Mouse (Mus musculus): ENCODE measurements around the gene Grn. TPM values are rescaled to one million over a fixed set of nuclear protein-coding genes. Genes with fewer than 3 reads are reported as not detected.

Grn gene
- polyA plus RNA-seq, 1 experiment from 2014 or later, result 75.8 TPM

DNA sequence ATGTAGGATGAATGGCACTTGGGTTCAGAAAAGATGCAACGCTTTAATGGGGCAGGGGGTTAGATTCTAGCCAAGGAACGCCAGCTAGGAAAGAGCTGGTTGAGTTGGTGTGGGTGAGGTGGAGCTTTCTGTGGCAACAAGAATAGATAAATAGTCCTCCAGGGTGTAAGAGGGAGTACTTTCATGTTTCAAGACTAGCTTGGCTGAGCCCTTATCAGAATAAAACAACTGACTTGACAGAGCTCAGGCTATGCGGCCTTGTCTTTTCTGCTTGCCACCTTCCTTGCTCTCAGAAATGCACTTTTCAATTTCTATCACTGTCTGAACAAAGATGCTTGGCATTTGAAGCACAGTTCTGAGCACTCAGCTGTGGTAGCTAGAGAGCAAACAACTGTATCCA is 44.9 kb downstream of the Grn start:
- H3K9ac ChIP-seq (ENCODE audit: low read depth, low read length), result no peak overlapping the region
- H3K4me1 ChIP-seq (ENCODE audit: control insufficient read depth, insufficient read depth, low read length), result no peaks in the 10 kb centered on the region
- no peak overlapping the region for H3K4me3 ChIP-seq (ENCODE audit: low read depth, low read length)
- ATAC-seq, result no peak
- H3K27ac ChIP-seq (ENCODE audit: low read length), result no peak overlapping the region
- H3K27me3 ChIP-seq (ENCODE audit: control insufficient read depth, insufficient read depth, low read depth, low read length), result no peaks in the 10 kb centered on the region
- peaks cover 19% of the 10 kb centered on the region for H3K36me3 ChIP-seq (ENCODE audit: control insufficient read depth, insufficient read depth, low read length)
- no peak overlapping the region for H3K4me2 ChIP-seq (ENCODE audit: low read length)
- H3K9me3 ChIP-seq (replicated peaks; ENCODE audit: control insufficient read depth, low read length, poor library complexity, severe bottlenecking), result no peaks in the 10 kb centered on the region
- WGBS, result 98% methylated on average over 3 of the region's 3 CpGs

DNA sequence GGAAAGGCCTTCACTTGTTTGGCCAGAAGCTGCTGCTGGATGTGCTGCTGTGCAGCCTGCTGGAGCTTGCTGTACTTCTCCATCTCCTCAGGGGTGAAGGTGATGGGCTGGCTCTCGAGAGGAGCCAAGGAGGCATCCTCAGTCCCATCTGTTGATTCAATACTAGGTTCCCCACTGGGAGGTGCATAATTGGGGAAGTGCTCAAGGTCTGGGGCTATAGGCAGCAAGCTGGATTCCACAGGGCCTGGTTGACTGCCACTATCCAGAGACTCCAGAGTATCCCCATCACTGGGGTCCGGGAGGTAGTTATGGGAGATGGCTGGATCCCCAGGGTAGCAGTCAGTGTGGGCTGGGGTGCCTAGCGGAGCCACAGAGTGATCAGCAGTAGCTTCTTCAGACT is 48.6 kb downstream of the Grn start:
- WGBS, result 91% methylated on average over 3 of the region's 3 CpGs

DNA sequence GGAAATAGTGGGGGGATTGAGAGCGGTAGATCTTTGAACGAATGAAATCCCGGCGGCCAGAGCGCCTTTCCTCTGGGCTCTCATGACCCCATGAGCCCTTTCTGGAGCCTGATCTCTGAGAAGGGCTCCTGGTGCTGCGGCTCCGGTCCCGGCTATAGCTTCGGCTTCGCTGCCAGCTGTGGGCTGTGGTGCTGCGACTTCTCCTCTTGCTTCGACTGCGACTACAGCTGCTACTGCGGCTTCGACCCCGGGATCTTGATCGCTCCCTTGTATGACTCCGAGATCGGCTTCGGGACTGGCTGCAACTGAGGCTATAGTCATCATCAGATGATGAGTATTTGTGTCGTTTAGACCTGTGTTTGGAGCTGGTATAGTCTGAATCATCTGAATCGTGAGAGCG is 49.5 kb downstream of the Grn start:
- no peak overlapping the region for H3K27ac ChIP-seq (ENCODE audit: low read length)
- H3K36me3 ChIP-seq (ENCODE audit: control insufficient read depth, insufficient read depth, low read length), result peaks cover 27% of the 10 kb centered on the region
- no peak for ATAC-seq
- H3K9ac ChIP-seq (ENCODE audit: low read depth, low read length), result no peak overlapping the region
- 94% methylated on average over 23 of the region's 23 CpGs for WGBS
- no peak overlapping the region for H3K4me3 ChIP-seq (ENCODE audit: low read depth, low read length)
- no peaks in the 10 kb centered on the region for H3K4me1 ChIP-seq (ENCODE audit: control insufficient read depth, insufficient read depth, low read length)
- no peaks in the 10 kb centered on the region for H3K27me3 ChIP-seq (ENCODE audit: control insufficient read depth, insufficient read depth, low read depth, low read length)
- no peaks in the 10 kb centered on the region for H3K9me3 ChIP-seq (replicated peaks; ENCODE audit: control insufficient read depth, low read length, poor library complexity, severe bottlenecking)
- no peak overlapping the region for H3K4me2 ChIP-seq (ENCODE audit: low read length)

More for the DNA sequence above, 48.6 kb downstream of the Grn start:
- no peak overlapping the region for H3K4me2 ChIP-seq (ENCODE audit: low read length)
- no peaks in the 10 kb centered on the region for H3K27me3 ChIP-seq (ENCODE audit: control insufficient read depth, insufficient read depth, low read depth, low read length)
- no peak overlapping the region for H3K9ac ChIP-seq (ENCODE audit: low read depth, low read length)
- ATAC-seq, result no peak
- H3K4me3 ChIP-seq (ENCODE audit: low read depth, low read length), result no peak overlapping the region
- no peak overlapping the region for H3K27ac ChIP-seq (ENCODE audit: low read length)
- peaks cover 27% of the 10 kb centered on the region for H3K36me3 ChIP-seq (ENCODE audit: control insufficient read depth, insufficient read depth, low read length)
- no peaks in the 10 kb centered on the region for H3K4me1 ChIP-seq (ENCODE audit: control insufficient read depth, insufficient read depth, low read length)
- H3K9me3 ChIP-seq (replicated peaks; ENCODE audit: control insufficient read depth, low read length, poor library complexity, severe bottlenecking), result no peaks in the 10 kb centered on the region

DNA sequence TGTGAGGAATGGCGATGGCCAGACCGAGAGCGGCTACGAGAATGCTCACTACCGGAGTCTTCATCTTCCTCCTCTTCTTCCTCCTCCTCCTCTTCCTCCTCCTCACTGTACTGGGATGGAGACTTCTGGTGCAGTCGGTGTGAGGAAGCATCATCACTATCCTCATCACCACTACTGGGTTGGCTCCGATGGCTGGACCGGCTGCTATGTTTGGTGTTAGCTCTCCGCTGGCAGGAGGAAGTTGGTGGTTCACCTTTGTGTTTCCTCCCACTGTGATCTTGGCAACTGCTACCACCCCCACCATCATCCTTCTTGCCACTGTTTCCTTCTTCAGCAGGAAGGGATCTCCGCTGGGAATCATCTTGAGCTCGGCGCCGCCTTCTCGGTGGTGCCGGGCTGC is 50.0 kb downstream of the Grn start:
- peaks cover 27% of the 10 kb centered on the region for H3K36me3 ChIP-seq (ENCODE audit: control insufficient read depth, insufficient read depth, low read length)
- no peak overlapping the region for H3K9ac ChIP-seq (ENCODE audit: low read depth, low read length)
- H3K9me3 ChIP-seq (replicated peaks; ENCODE audit: control insufficient read depth, low read length, poor library complexity, severe bottlenecking), result no peaks in the 10 kb centered on the region
- no peaks in the 10 kb centered on the region for H3K4me1 ChIP-seq (ENCODE audit: control insufficient read depth, insufficient read depth, low read length)
- ATAC-seq, result no peak
- no peaks in the 10 kb centered on the region for H3K27me3 ChIP-seq (ENCODE audit: control insufficient read depth, insufficient read depth, low read depth, low read length)
- 96% methylated on average over 15 of the region's 15 CpGs for WGBS
- H3K4me2 ChIP-seq (ENCODE audit: low read length), result no peak overlapping the region
- no peak overlapping the region for H3K4me3 ChIP-seq (ENCODE audit: low read depth, low read length)
- no peak overlapping the region for H3K27ac ChIP-seq (ENCODE audit: low read length)

DNA sequence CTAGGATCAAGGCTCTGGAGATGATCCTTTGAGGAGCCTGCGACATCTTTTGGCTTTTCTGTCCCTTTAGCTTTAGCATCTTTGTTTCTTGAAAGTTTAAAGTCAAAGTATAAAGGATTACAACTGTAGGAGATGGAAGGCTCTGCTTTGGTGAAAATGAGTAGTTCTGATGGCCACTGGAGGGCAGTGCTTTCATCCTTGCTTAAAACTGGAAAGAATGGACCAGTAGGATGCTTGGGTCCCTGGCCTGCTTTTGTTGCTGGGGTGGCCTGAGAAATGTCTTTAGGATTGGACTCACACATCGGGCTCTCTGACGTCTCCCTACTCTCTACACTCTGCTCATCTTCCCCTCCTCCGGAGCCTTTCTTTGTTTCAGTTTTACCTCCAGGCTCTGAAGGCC is 50.8 kb downstream of the Grn start:
- ATAC-seq, result no peak
- H3K36me3 ChIP-seq (ENCODE audit: control insufficient read depth, insufficient read depth, low read length), result peaks cover 27% of the 10 kb centered on the region

DNA sequence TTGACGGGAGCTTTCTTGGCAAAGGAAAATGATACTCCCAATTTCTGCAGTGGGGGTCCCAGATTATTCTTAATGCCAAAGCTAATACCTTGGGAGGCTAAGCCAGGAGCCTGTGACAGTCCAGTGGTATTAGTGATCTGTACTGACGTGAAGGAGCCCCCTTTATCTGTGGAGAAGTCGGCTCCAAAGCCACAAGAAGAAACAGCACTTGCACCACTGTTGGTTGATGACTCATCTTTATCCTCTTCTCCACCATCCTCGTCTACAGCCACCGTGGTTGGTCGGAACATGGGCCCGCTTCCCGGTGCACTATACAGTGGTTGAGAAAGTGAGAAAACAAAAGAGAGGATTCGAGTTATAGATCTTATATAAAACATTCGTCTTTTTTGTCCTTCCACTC is 51.7 kb downstream of the Grn start:
- Histone ChIP-seq H3K4me1 (ENCODE audit: control insufficient read depth, insufficient read depth, low read length) (no peaks in the 10 kb centered on the region), H3K36me3 (ENCODE audit: control insufficient read depth, insufficient read depth, low read length) (peaks cover 29% of the 10 kb centered on the region)
- 95% methylated on average over 10 of the region's 10 CpGs for WGBS

More for the DNA sequence above, 50.8 kb downstream of the Grn start:
- H3K27me3 ChIP-seq (ENCODE audit: control insufficient read depth, insufficient read depth, low read depth, low read length), result no peaks in the 10 kb centered on the region
- no peak overlapping the region for H3K27ac ChIP-seq (ENCODE audit: low read length)
- no peaks in the 10 kb centered on the region for H3K4me1 ChIP-seq (ENCODE audit: control insufficient read depth, insufficient read depth, low read length)
- H3K4me3 ChIP-seq (ENCODE audit: low read depth, low read length), result no peak overlapping the region
- WGBS, result 78% methylated on average over 4 of the region's 4 CpGs
- no peaks in the 10 kb centered on the region for H3K9me3 ChIP-seq (replicated peaks; ENCODE audit: control insufficient read depth, low read length, poor library complexity, severe bottlenecking)
- no peak overlapping the region for H3K9ac ChIP-seq (ENCODE audit: low read depth, low read length)
- H3K4me2 ChIP-seq (ENCODE audit: low read length), result no peak overlapping the region

More for the DNA sequence above, 51.7 kb downstream of the Grn start:
- Histone ChIP-seq H3K4me3 (ENCODE audit: low read depth, low read length) (no peak overlapping the region), H3K9ac (ENCODE audit: low read depth, low read length) (no peak overlapping the region), H3K27ac (ENCODE audit: low read length) (no peak overlapping the region), H3K9me3 (replicated peaks; ENCODE audit: control insufficient read depth, low read length, poor library complexity, severe bottlenecking) (no peaks in the 10 kb centered on the region), H3K27me3 (ENCODE audit: control insufficient read depth, insufficient read depth, low read depth, low read length) (no peaks in the 10 kb centered on the region), H3K4me2 (ENCODE audit: low read length) (no peak overlapping the region)
- ATAC-seq, result no peak

Small RNAs within 50 kb of the gene (microRNA-seq; reads per million reads assigned to microRNA genes)
- not detected for gene Mir6930

Other genes with a start within 250 kb of the Grn start
- gene Lsm12, start 245.0 kb upstream of the Grn start, polyA plus RNA-seq (2015; fragmentation: Nextera tagmentation; extraction: Ambion mirVana), result 87.8 and 95.3 TPM in 2 replicates
- gene G6pc3, start 240.7 kb upstream of the Grn start, polyA plus RNA-seq (2015; fragmentation: Nextera tagmentation; extraction: Ambion mirVana), result 39.0 and 42.9 TPM in 2 replicates
- 74.4 and 76.3 TPM in 2 replicates for gene Hdac5, start 200.1 kb upstream of the Grn start, polyA plus RNA-seq (2015; fragmentation: Nextera tagmentation; extraction: Ambion mirVana)
- 1.6 and 1.8 TPM in 2 replicates for gene BC030867, start 181.4 kb upstream of the Grn start, polyA plus RNA-seq (2015; fragmentation: Nextera tagmentation; extraction: Ambion mirVana)
- gene Asb16, start 161.6 kb upstream of the Grn start, polyA plus RNA-seq (2015; fragmentation: Nextera tagmentation; extraction: Ambion mirVana), result 0.07 and 0.10 TPM in 2 replicates
- 72.8 and 78.5 TPM in 2 replicates for gene Tmub2, start 145.4 kb upstream of the Grn start, polyA plus RNA-seq (2015; fragmentation: Nextera tagmentation; extraction: Ambion mirVana)
- 28.3 and 28.9 TPM in 2 replicates for gene Atxn7l3, start 133.7 kb upstream of the Grn start, polyA plus RNA-seq (2015; fragmentation: Nextera tagmentation; extraction: Ambion mirVana)
- gene Ubtf, start 110.6 kb upstream of the Grn start, polyA plus RNA-seq (2015; fragmentation: Nextera tagmentation; extraction: Ambion mirVana), result 70.1 and 85.2 TPM in 2 replicates
- gene Slc4a1, start 64.1 kb upstream of the Grn start, polyA plus RNA-seq (2015; fragmentation: Nextera tagmentation; extraction: Ambion mirVana), result 2.3 and 3.5 TPM in 2 replicates
- 151 and 155 TPM in 2 replicates for gene Rundc3a, start 36.9 kb upstream of the Grn start, polyA plus RNA-seq (2015; fragmentation: Nextera tagmentation; extraction: Ambion mirVana)
- gene Slc25a39, start 22.4 kb upstream of the Grn start, polyA plus RNA-seq (2015; fragmentation: Nextera tagmentation; extraction: Ambion mirVana), result 144 and 150 TPM in 2 replicates
- 18.1 and 20.5 TPM in 2 replicates for gene Fam171a2, start 17.4 kb downstream of the Grn start, polyA plus RNA-seq (2015; fragmentation: Nextera tagmentation; extraction: Ambion mirVana)
- 8.3 and 11.6 TPM in 2 replicates for gene Itga2b, start 39.8 kb downstream of the Grn start, polyA plus RNA-seq (2015; fragmentation: Nextera tagmentation; extraction: Ambion mirVana)
- 64.1 and 64.5 TPM in 2 replicates for gene Gpatch8, start 126.1 kb downstream of the Grn start, polyA plus RNA-seq (2015; fragmentation: Nextera tagmentation; extraction: Ambion mirVana)
- gene Gm11627, start 149.1 kb downstream of the Grn start, polyA plus RNA-seq (2015; fragmentation: Nextera tagmentation; extraction: Ambion mirVana), result 1.6 and 2.4 TPM in 2 replicates
- gene Fzd2, start 174.1 kb downstream of the Grn start, polyA plus RNA-seq (2015; fragmentation: Nextera tagmentation; extraction: Ambion mirVana), result 3.9 and 4.4 TPM in 2 replicates
- 0.15 and 0.16 TPM in 2 replicates for gene Meioc, start 233.4 kb downstream of the Grn start, polyA plus RNA-seq (2015; fragmentation: Nextera tagmentation; extraction: Ambion mirVana)